ENCODE assay signal across 13 mouse cellular contexts in the genomic region with DNA sequence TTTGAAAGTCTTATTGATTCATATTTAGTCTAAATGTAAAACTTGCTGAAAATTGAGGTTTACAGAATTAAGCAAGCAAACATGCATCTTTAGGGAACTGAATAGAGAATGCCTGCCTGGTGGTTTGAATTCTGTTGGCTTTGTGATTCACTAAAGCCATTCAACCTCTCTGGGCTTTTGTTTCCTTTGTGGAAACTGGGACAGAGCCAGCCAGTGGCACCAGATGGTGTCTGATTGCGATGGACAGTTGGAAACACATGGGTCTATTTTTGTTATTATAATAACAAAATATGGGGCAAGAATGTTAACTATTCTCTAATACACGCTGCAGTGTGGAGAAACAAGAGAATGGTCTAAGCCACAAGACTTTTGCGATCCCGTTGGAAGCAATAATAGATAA. TPM values are rescaled to one million over a fixed set of nuclear protein-coding genes. Genes with fewer than 3 reads are reported as not detected.
A peak's percentile ranks its signal among the peaks of the same experiment; 100 is the strongest.
DNase-seq lines count a peak whose midpoint lies in the region; ATAC-seq and TF ChIP-seq lines count a peak whose summit lies in the region.
"Had no signal": no experiment of that assay in that cellular context is flagged by ENCODE, and none has a peak within 500 bp of the region (broad histone marks: within the 10 kb centered on the region; RNA-seq: fewer than 3 reads in every experiment).

No protein-coding gene starts in this region.

- no peak overlapping the region for H3K9ac ChIP-seq in forebrain, embryonic 15.5 days (replicated peaks)
- H3K9ac ChIP-seq: liver, postnatal 0 days had no signal

- peak overlapping the region; percentile 43 for H3K27ac ChIP-seq in forebrain, embryonic 15.5 days (replicated peaks)

- TF ChIP-seq POLR2A in myocyte (IDR thresholded peaks at IDR 0.05; ENCODE audit: insufficient read length, low read depth), result no peak

- no peaks in the 10 kb centered on the region for H3K27me3 ChIP-seq in forebrain, embryonic 15.5 days
- no peaks in the 10 kb centered on the region for H3K27me3 ChIP-seq in myocyte (ENCODE audit: control insufficient read depth, insufficient read depth, insufficient read length)

- no peaks in the 10 kb centered on the region for H3K36me3 ChIP-seq in forebrain, embryonic 15.5 days
- H3K36me3 ChIP-seq in myocyte (ENCODE audit: control insufficient read depth, insufficient read depth), result no peaks in the 10 kb centered on the region

- WGBS in forebrain, embryonic 15.5 days, result 5% methylated on average over 4 of the region's 4 CpGs

- H3ac ChIP-seq in myocyte (ENCODE audit: control insufficient read depth, insufficient read length), result no peak overlapping the region

- H3K4me2 ChIP-seq in forebrain, embryonic 15.5 days (replicated peaks), result no peak overlapping the region
- no peak overlapping the region for H3K4me2 ChIP-seq in myocyte (ENCODE audit: low read depth)

- H3K79me2 ChIP-seq in myocyte (ENCODE audit: control insufficient read depth, insufficient read depth), result no peaks in the 10 kb centered on the region

- peak; percentile 63 for DNase-seq in left cerebral cortex, postnatal 4 days
- no peak for DNase-seq in left cerebral cortex, adult 11 months (ENCODE audit: low spot score)
- peak; percentile 72 for DNase-seq in cerebellum, adult 9-11 months
- DNase-seq in kidney, postnatal 4 days, result no peak
- no peak for DNase-seq in right cerebral cortex, postnatal 36 days (ENCODE audit: low spot score in 2 of 2)
- DNase-seq: B cell, adult 2 months; heart, postnatal 36 days; kidney, postnatal 25 days; liver, postnatal 0 days had no signal

- ATAC-seq in forebrain, embryonic 15.5 days (replicated peaks), result peak; percentile 72
- no peak for ATAC-seq in CD4-positive, CD25-positive, alpha-beta regulatory T cell, adult 4 months
- ATAC-seq: liver, postnatal 0 days had no signal

- peaks cover 11% of the 10 kb centered on the region for H3K4me1 ChIP-seq in forebrain, embryonic 15.5 days

- no peaks in the 10 kb centered on the region for H3K9me3 ChIP-seq in forebrain, embryonic 15.5 days

- no peak overlapping the region for H3K4me3 ChIP-seq in forebrain, embryonic 15.5 days
- no peak overlapping the region for H3K4me3 ChIP-seq in myocyte
- H3K4me3 ChIP-seq: erythroblast, embryonic 14.5 days had no signal

- intact Hi-C loops in left cerebral cortex, postnatal 4 days (cut with DNase I), result no loop called here

TF ChIP-seq in myocyte, 11 proteins besides CTCF, POLR2A, EP300 and RAD21:
- no peak for TF ChIP-seq MYOD1 (IDR thresholded peaks at IDR 0.05; ENCODE audit: control insufficient read depth in 1 of 3, insufficient read length in 2 of 3, low read depth in 2 of 3)
- peak; percentile 11 for TF ChIP-seq TCF12 (IDR thresholded peaks at IDR 0.05; ENCODE audit: insufficient read depth, poor library complexity, severe bottlenecking)

RNA-seq across cellular contexts. Expression of a gene that starts 39.8 kb away (rescaled TPM):
- 100 to 1,000 TPM; 579 to 621 TPM for total RNA-seq in left cerebral cortex, postnatal 4 days (2021)
- polyA plus RNA-seq in forebrain, embryonic 15.5 days (2015; fragmentation: Nextera tagmentation; extraction: Ambion mirVana), result 361 and 381 TPM in 2 replicates
- 72.9 TPM for polyA plus RNA-seq in myocyte (2012; fragmentation: generic; extraction: Trizol)
- polyA plus RNA-seq in CD4-positive, CD25-positive, alpha-beta regulatory T cell, adult 4 months (2017; shearing (Covaris generic)), result 100 to 1,000 TPM; 123 to 131 TPM

RNA-seq across cellular contexts. Expression of a gene that starts 59.7 kb away (rescaled TPM):
- 1 to 10 TPM; 3.4 to 5.8 TPM for total RNA-seq in left cerebral cortex, postnatal 4 days (2021)
- polyA plus RNA-seq in forebrain, embryonic 15.5 days (2015; fragmentation: Nextera tagmentation; extraction: Ambion mirVana), result 1.3 and 3.0 TPM in 2 replicates
- polyA plus RNA-seq in myocyte (2012; fragmentation: generic; extraction: Trizol), result not detected
- 1 to 10 TPM; 1.6 to 2.1 TPM for polyA plus RNA-seq in CD4-positive, CD25-positive, alpha-beta regulatory T cell, adult 4 months (2017; shearing (Covaris generic))
- polyA plus RNA-seq: erythroblast, embryonic 14.5 days had no signal

Comparison
In these comparisons a context has a peak if more than half of its experiments do, and no peak if none do; other contexts are left out.
1. DNase-seq: peak in left cerebral cortex, postnatal 4 days (single experiment) and cerebellum, adult 9-11 months (single experiment); none in left cerebral cortex, adult 11 months (single experiment), kidney, postnatal 4 days (0 of 2) and right cerebral cortex, postnatal 36 days (0 of 2).